Mouse (Mus musculus): Measurements from ENCODE around the gene Prkcg. TPM values are rescaled to one million over a fixed set of nuclear protein-coding genes. Genes with fewer than 3 reads are reported as not detected.
A peak's percentile ranks its signal among the peaks of the same experiment; 100 is the strongest.
"Not testable (repeated sequence)": the region's sequence is repeated elsewhere in the genome, so short reads cannot be mapped to it uniquely, and the experiment has no call there.

Prkcg gene
- polyA plus RNA-seq, 1 experiment = 0.23 TPM

DNA sequence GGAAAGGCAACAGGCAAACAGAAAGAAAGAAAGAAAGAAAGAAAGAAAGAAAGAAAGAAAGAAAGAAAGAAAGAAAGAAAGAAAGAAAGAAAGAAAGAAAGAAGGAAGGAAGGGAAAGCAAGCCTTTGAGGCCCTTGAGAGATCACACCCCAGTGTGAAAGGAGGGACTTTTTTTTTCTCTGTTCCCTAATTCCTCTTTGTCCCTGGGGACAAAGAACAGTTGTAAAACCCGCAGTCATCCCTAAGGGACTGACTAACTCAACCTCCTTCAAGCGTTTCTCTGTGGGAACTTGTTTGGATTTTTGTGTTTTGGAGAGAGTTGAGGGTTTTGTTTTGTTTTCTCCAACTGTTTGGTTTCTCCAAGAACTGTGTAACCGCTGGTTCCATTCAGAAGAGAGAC, 20.7 kb upstream of the Prkcg start:
- TF ChIP-seq FLI1 (IDR thresholded peaks at IDR 0.05; ENCODE audit: low read length) (no peak), GATA1 (IDR thresholded peaks at IDR 0.05; ENCODE audit: borderline replicate concordance, low read length) (no peak)
- peaks cover 9% of the 10 kb centered on the region; the same call in 1 of the 2 replicates for H3K9me3 ChIP-seq
- H3K36me3 ChIP-seq (replicated peaks; ENCODE audit: low read length) = no peaks in the 10 kb centered on the region
- no peak overlapping the region for H3K4me3 ChIP-seq (replicated peaks)
- H3K4me1 ChIP-seq = peaks cover 14% of the 10 kb centered on the region
- peaks cover 15% of the 10 kb centered on the region for H3K27me3 ChIP-seq (replicated peaks)

DNA sequence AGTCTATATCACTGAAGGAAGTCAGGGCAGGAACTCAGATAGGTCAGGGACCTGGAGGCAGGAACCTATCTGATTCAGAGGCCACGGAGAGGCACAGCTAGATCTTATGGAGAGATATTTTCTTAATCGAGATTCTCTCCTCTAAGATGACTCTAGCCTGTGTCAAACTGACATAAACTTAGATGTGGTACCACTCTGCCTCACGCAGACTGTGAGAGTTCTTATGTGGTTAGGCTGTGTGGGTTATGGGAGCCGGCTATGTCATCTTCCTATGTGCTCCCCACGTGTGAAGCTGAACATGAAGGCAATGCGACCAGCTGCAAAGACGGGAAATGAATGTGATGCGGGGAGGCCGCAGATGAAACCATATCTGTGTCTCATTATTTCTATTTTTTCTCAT, 16.8 kb upstream of the Prkcg start:
- Histone ChIP-seq H3K36me3 (replicated peaks; ENCODE audit: low read length) (no peaks in the 10 kb centered on the region), H3K27me3 (replicated peaks) (peaks cover 2% of the 10 kb centered on the region), H3K9me3 (no peaks in the 10 kb centered on the region), H3K4me1 (peaks cover 19% of the 10 kb centered on the region), H3K4me3 (replicated peaks) (no peak overlapping the region)
- TF ChIP-seq FLI1 (IDR thresholded peaks at IDR 0.05; ENCODE audit: low read length) (no peak), GATA1 (IDR thresholded peaks at IDR 0.05; ENCODE audit: borderline replicate concordance, low read length) (no peak)

DNA sequence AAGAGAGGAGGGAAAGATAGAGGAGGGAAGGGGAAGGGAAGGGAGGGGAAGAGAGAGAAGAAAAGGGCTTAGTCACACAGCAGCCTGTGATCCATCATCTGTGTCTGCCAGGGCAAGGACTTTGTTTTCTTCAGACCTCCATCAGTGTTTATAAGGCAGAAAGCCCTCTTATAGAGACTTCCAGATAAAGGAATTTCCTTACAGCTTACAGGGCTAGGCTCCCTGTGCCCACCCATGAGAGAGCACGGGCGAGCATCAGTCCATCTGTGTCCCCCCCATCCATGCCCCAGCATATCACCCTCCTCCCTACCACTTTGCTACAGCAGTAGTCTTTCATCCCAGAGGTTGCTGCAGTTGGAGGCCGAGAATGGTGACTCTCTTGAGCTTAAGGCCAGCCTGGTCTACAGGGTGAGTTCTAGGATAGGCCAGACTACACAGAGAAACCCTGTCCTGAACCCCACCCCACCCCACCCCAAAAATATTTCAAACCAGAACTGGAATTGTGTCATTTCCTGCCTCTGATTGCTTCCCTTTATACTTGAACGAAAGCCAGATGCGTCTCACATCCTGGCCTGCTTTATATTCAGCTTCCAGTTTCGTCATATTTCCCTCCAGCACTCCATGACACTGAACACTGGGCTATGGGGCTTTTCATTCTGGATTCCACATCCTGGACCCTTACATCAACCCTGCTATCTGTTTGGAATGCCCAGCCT, 13.4 kb upstream of the Prkcg start:
- no peaks in the 10 kb centered on the region for H3K36me3 ChIP-seq (replicated peaks; ENCODE audit: low read length)
- peaks cover 13% of the 10 kb centered on the region for H3K4me1 ChIP-seq
- H3K4me3 ChIP-seq (replicated peaks) = peak overlapping the region; percentile 67
- H3K9me3 ChIP-seq = no peaks in the 10 kb centered on the region
- peaks cover 4% of the 10 kb centered on the region for H3K27me3 ChIP-seq (replicated peaks)
- TF ChIP-seq FLI1 (IDR thresholded peaks at IDR 0.05; ENCODE audit: low read length) = no peak

DNA sequence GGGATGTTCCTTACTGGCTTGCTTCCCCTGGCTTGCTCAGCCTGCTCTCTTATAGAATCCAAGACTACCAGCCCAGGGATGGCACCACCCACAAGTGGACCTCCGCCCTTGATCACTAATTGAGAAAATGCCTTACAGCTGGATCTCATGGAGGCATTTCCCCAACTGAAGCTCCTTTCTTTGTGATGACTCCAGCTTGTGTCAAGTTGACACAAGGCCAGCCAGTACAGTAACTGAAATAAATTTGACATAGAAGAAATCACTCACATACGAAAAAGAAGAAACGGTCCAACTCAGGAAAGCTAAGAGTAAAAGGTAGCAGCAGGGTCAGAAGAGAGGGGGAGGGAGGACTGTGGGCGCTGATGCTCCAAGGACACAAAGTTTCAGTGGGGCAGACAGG, 12.2 kb upstream of the Prkcg start:
- H3K36me3 ChIP-seq (replicated peaks; ENCODE audit: low read length); H3K9me3 ChIP-seq; H3K27me3 ChIP-seq (replicated peaks); H3K4me3 ChIP-seq (replicated peaks): not testable (repeated sequence)
- H3K4me1 ChIP-seq = peaks cover 13% of the 10 kb centered on the region

DNA sequence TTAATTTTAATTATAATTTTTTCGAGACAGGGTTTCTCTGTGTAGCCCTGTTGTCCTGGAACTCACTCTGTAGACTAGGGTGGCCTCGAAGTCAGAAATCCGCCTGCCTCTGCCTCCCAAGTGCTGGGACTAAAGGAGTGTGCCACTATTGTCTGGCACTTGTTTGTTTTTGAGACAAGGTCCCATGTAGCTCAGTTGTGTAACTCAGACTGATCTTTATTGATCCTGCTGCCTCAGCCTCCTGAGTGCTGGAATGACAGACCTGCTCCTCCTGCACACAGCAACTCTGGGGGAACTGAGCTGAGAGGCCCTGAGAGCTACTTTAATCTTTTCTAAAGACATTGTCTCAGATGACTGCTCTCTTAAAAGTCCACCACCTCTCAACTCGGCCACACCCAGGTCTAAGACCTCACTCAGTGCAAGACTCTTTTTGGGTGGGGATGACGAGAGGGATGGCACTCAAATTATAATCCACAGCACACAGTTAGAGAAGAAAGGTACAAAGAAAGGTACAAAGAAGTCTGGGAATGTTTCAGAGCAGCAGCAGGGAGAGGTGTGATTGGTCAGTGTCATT, 8.8 kb upstream of the Prkcg start:
- H3K27me3 ChIP-seq (replicated peaks) = peaks cover 3% of the 10 kb centered on the region
- H3K4me1 ChIP-seq = peaks cover 11% of the 10 kb centered on the region
- no peaks in the 10 kb centered on the region for H3K9me3 ChIP-seq
- TF ChIP-seq GATA1 (IDR thresholded peaks at IDR 0.05; ENCODE audit: borderline replicate concordance, low read length) = no peak
- H3K36me3 ChIP-seq (replicated peaks; ENCODE audit: low read length) = no peaks in the 10 kb centered on the region
- H3K4me3 ChIP-seq (replicated peaks) = no peak overlapping the region

DNA sequence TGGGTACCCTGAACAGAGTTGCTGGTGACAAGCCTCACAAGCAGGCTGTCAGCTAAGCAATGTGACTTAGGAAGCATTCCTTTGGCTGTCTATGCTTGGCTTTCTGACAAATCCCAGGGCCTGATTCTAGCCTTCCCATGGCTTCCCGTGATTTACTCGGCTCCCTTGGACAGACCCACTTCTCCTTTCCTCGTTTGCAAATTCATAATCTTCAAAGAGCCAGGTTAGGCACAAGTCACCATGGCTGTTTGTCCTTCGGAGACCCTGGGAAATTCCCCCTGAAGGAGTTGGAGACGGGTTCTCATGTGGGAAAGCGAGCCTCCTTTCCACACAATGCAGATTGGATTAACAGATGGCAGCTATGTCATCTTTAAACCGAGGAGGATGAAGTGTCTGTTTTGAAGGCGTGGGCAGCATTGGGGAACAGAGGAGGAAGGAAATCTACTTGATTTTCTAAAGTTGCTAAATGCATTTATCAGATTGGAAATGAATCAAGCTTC, 8.3 kb upstream of the Prkcg start:
- H3K36me3 ChIP-seq (replicated peaks; ENCODE audit: low read length) = no peaks in the 10 kb centered on the region
- H3K9me3 ChIP-seq = no peaks in the 10 kb centered on the region
- TF ChIP-seq GATA1 (IDR thresholded peaks at IDR 0.05; ENCODE audit: borderline replicate concordance, low read length) (no peak), FLI1 (IDR thresholded peaks at IDR 0.05; ENCODE audit: low read length) (no peak)
- peaks cover 6% of the 10 kb centered on the region for H3K4me1 ChIP-seq
- peaks cover 3% of the 10 kb centered on the region for H3K27me3 ChIP-seq (replicated peaks)
- H3K4me3 ChIP-seq (replicated peaks) = no peak overlapping the region

DNA sequence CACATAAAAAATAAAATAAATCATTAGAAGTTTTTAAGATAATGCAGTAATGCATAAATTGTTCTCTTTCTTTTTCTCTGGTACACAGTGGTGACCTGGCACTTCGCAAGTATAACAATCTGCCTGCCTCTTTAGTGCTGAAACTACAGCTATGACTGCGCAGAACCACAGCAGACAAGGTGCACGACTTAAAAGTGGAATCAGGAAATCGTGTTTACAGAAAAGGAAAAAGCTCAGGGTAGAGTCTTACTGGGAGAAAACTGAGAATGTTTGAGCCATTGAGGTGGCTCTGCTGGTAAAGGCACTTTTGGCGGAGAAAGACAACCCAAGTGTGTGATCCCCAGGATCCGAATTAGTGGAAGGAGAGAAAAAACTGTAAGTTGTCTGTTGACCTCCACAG, 7.2 kb upstream of the Prkcg start:
- TF ChIP-seq FLI1 (IDR thresholded peaks at IDR 0.05; ENCODE audit: low read length) (no peak), GATA1 (IDR thresholded peaks at IDR 0.05; ENCODE audit: borderline replicate concordance, low read length) (no peak)
- Histone ChIP-seq H3K4me1 (peaks cover 3% of the 10 kb centered on the region; the same call in 1 of the 2 replicates), H3K27me3 (replicated peaks) (peaks cover 3% of the 10 kb centered on the region), H3K9me3 (no peaks in the 10 kb centered on the region), H3K36me3 (replicated peaks; ENCODE audit: low read length) (no peaks in the 10 kb centered on the region), H3K4me3 (replicated peaks) (no peak overlapping the region)

DNA sequence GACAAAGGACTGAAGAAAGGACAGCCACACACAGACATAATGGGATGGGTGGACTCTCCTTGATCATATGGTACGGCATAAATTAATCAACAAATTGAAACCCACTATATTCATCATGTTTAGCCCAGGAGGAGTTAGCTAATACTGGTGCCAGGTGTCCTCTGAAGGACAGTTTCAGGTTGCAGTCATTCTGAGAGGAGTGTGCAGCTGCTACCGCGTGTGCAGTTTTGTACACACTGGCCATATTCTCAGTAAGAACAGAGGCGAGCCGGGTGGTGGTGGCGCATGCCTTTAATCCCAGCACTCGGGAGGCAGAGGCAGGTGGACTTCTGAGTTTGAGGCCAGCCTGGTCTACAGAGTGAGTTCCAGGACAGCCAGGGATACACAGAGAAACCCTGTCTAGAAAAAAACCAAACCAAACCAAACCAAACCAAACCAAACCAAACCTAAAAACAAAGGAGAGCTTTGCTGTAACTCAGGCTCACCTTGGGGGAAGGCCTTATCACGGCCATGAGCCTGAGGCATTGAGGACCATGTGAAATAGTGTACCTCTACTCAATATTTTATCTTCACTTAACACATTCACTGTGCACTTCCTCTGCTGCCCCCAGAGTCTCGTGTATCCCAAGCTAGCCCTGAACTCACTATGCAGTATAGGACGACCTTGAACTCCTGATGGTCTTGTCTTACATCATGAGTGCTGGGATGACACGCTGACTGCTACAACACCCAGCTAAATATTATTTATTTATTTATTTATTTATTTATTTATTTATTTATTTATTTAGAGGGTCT, 5.7 kb upstream of the Prkcg start:
- Histone ChIP-seq H3K36me3 (replicated peaks; ENCODE audit: low read length) (no peaks in the 10 kb centered on the region), H3K27me3 (replicated peaks) (peaks cover 3% of the 10 kb centered on the region), H3K4me1 (peaks cover 3% of the 10 kb centered on the region; the same call in 1 of the 2 replicates), H3K4me3 (replicated peaks) (no peak overlapping the region), H3K9me3 (no peaks in the 10 kb centered on the region)
- TF ChIP-seq GATA1 (IDR thresholded peaks at IDR 0.05; ENCODE audit: borderline replicate concordance, low read length) (no peak), FLI1 (IDR thresholded peaks at IDR 0.05; ENCODE audit: low read length) (no peak)

DNA sequence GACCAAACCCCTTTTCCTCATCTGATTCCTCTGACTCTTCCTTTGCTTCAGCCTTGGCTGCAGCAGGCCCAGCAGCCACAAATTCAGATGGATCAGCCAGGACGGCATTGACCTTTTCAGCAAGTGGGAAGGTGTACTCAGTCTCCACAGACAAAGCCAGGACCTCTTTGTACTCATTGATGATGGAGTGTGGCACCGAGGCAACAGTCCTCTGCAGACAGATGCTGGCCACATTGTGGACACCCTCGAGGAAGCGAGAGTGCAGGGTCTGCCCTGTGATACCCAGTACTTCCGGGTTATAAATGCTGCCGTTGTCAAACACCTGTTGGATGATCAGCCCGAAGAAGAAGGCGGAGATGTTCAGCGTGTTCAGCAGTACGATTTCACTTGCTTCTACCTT, 4.4 kb upstream of the Prkcg start:
- peaks cover 12% of the 10 kb centered on the region for H3K4me1 ChIP-seq
- H3K9me3 ChIP-seq = no peaks in the 10 kb centered on the region
- TF ChIP-seq FLI1 (IDR thresholded peaks at IDR 0.05; ENCODE audit: low read length) (no peak), GATA1 (IDR thresholded peaks at IDR 0.05; ENCODE audit: borderline replicate concordance, low read length) (no peak)
- no peaks in the 10 kb centered on the region for H3K36me3 ChIP-seq (replicated peaks; ENCODE audit: low read length)
- H3K4me3 ChIP-seq (replicated peaks) = no peak overlapping the region
- peaks cover 3% of the 10 kb centered on the region for H3K27me3 ChIP-seq (replicated peaks)

DNA sequence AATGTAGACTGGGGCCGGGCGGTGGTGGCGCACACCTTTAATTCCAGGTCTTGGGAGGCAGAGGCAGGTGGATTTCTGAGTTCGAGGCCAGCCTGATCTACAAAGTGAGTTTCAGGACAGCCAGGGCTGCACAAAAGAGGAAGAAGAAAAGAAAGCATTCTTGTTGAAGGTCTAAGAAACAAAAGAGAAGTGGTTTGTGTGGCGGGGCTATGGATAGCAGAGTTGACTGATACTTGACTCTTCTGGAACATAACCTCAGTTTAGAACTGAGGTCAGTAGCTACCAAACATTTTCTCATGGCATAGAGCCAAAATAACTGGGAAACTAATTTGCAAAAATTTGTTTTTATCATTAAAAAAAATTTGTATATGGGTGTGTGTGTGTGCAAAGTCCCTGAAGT, 2.9 kb upstream of the Prkcg start:
- Histone ChIP-seq H3K27me3 (replicated peaks) (no peaks in the 10 kb centered on the region), H3K9me3 (no peaks in the 10 kb centered on the region), H3K4me1 (peaks cover 25% of the 10 kb centered on the region), H3K4me3 (replicated peaks) (no peak overlapping the region), H3K36me3 (replicated peaks; ENCODE audit: low read length) (no peaks in the 10 kb centered on the region)
- no peak for TF ChIP-seq GATA1 (IDR thresholded peaks at IDR 0.05; ENCODE audit: borderline replicate concordance, low read length)
- TF ChIP-seq FLI1 (IDR thresholded peaks at IDR 0.05; ENCODE audit: low read length) = no peak
